Mouse (Mus musculus): ENCODE measurements around the gene Slc9a6.

GRCm38 (mm10) chrX:56710522-56710921, 101.0 kb downstream of the Slc9a6 start:
- TF ChIP-seq CTCF (conservative IDR thresholded peaks at IDR 0.05 in 1 of 2, IDR thresholded peaks at IDR 0.05 in 1 of 2; ENCODE audit: low read depth in 2 of 2, low read length in 2 of 2) = no peak
- TF ChIP-seq PAX5 (IDR thresholded peaks at IDR 0.05; ENCODE audit: low read length) = no peak
- TF ChIP-seq MAZ (IDR thresholded peaks at IDR 0.05; ENCODE audit: low read depth, low read length) = no peak
- TF ChIP-seq POLR2A (IDR thresholded peaks at IDR 0.05; ENCODE audit: low read depth, low read length) = no peak
- TF ChIP-seq EP300 (IDR thresholded peaks at IDR 0.05; ENCODE audit: low read length) = no peak
- no peak for TF ChIP-seq SMC3 (IDR thresholded peaks at IDR 0.05; ENCODE audit: low read depth, low read length)
- no peak for TF ChIP-seq POLR2AphosphoS2 (IDR thresholded peaks at IDR 0.05; ENCODE audit: low read depth, low read length)
- TF ChIP-seq RAD21 (IDR thresholded peaks at IDR 0.05; ENCODE audit: low read depth, low read length) = no peak
- no peak for TF ChIP-seq MAX (IDR thresholded peaks at IDR 0.05; ENCODE audit: low read length)
- no peak for TF ChIP-seq CHD2 (IDR thresholded peaks at IDR 0.05; ENCODE audit: low read length)
- no peak for TF ChIP-seq JUND (conservative IDR thresholded peaks at IDR 0.05; ENCODE audit: low read depth, low read length)
- no peak for TF ChIP-seq MXI1 (IDR thresholded peaks at IDR 0.05; ENCODE audit: low read depth, low read length)
- no peak for TF ChIP-seq TCF12 (IDR thresholded peaks at IDR 0.05; ENCODE audit: low read depth, low read length)
- no peak for TF ChIP-seq E2F4 (IDR thresholded peaks at IDR 0.05; ENCODE audit: insufficient replicate concordance, low read depth, low read length)
